Mouse (Mus musculus) spleen, adult 2 months (tissue): ENCODE results near the gene Etfbkmt.

ENCODE experiments used
- CTCF ChIP-seq: fragments of 200-500 bp; IDR thresholded peaks from 2 replicates; pipeline ENCODE4 v1.5.1; 2011; ENCODE audit warnings: mild to moderate bottlenecking, inconsistent platforms; ENCODE audit not compliant: insufficient read depth, insufficient read length, insufficient replicate concordance; ENCODE audit errors: extremely low read depth
- POLR2A ChIP-seq: fragments of 200-500 bp; IDR thresholded peaks from 2 replicates; pipeline ENCODE4 v1.6.1; 2011; ENCODE audit warnings: low read depth, low read length, inconsistent platforms

DNA sequence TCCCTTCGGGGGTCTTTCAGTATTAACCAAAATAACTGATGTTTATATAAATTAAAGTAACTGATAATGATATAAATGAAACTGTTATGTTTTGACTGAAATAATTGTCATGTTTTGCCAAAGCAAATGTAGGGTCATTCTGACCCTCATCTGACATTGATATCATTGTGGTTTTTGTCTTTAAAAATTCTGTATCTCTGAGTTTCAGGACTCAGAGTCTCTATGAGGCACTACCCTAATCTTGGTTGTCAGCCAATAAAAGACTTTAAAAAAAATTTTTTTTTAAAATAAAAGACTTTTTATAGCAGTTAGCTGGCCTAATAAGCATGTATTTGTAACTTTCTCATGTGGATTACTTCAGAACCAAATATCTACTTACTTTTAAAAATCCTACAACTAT lies 28.0 kb downstream of the Etfbkmt start:
- TF ChIP-seq CTCF = no peak
- TF ChIP-seq POLR2A = no peak
